In the genomic region with DNA sequence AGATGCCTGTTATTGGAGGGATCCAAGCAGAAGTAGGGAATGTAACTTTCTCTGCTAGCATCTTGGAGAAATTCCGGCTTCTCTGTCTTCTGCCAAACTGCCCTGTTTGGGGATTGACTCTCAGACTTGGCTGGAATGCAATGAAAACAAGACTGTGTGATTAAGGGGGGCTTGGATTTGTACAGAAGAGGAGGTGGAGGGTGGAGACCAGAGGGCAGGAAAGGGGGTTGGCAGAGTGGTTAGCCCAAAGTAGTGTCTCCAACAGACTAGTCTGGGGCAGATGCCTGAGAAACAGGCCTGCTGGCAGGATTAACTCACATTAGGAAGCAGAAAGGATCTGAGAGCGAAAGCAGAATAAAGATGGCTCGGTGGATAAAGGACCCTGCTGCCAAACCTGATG, we compare ENCODE assay signal across 13 mouse cellular contexts. TPM values are rescaled to one million over a fixed set of nuclear protein-coding genes. Genes with fewer than 3 reads are reported as not detected.
DNase-seq lines count a peak whose midpoint lies in the region; ATAC-seq and TF ChIP-seq lines count a peak whose summit lies in the region.
"Had no signal": no experiment of that assay in that cellular context is flagged by ENCODE, and none has a peak within 500 bp of the region (broad histone marks: within the 10 kb centered on the region; RNA-seq: fewer than 3 reads in every experiment).

No protein-coding gene starts in this region.

- intact Hi-C loops in heart, postnatal 10 days (cut with DNase I) = no loop called here
- intact Hi-C loops in left cerebral cortex, postnatal 36 days (cut with DNase I) = no loop called here

- H3K4me2 ChIP-seq in embryonic facial prominence, embryonic 12.5 days (replicated peaks) = 0 out of 2 replicates have a peak overlapping the region, but pooled peaks have one; percentile 76
- H3K4me2 ChIP-seq in forebrain, embryonic 11.5 days (ENCODE audit: low read depth, low read length, severe bottlenecking) = no peak overlapping the region
- H3K4me2 ChIP-seq: liver, embryonic 11.5 days had no signal

- no peak overlapping the region for H3K27ac ChIP-seq in kidney, adult 2 months (ENCODE audit: insufficient read depth, low read depth, low read length)
- 0 out of 2 replicates have a peak overlapping the region, but pooled peaks have one; percentile 31 for H3K27ac ChIP-seq in embryonic facial prominence, embryonic 12.5 days
- no peak overlapping the region for H3K27ac ChIP-seq in hindbrain, embryonic 10.5 days
- H3K27ac ChIP-seq in forebrain, embryonic 11.5 days (ENCODE audit: low read depth, low read length) = no peak overlapping the region

- no peaks in the 10 kb centered on the region for H3K27me3 ChIP-seq in kidney, adult 2 months (replicated peaks; ENCODE audit: control insufficient read depth, insufficient read depth, low read length)
- H3K27me3 ChIP-seq in embryonic facial prominence, embryonic 12.5 days = no peaks in the 10 kb centered on the region
- no peaks in the 10 kb centered on the region for H3K27me3 ChIP-seq in hindbrain, embryonic 10.5 days (ENCODE audit: insufficient read depth, poor library complexity, severe bottlenecking)
- no peaks in the 10 kb centered on the region for H3K27me3 ChIP-seq in forebrain, embryonic 11.5 days (ENCODE audit: control insufficient read depth, insufficient read depth, low read length)
- H3K27me3 ChIP-seq: CH12.LX had no signal

- ATAC-seq in embryonic facial prominence, embryonic 12.5 days (ENCODE audit: insufficient number of reproducible peaks, insufficient read depth, low FRiP score, low TSS enrichment) = no peak
- no peak for ATAC-seq in forebrain, embryonic 11.5 days (replicated peaks; ENCODE audit: low FRiP score)

- H3K36me3 ChIP-seq in kidney, adult 2 months (ENCODE audit: control insufficient read depth, insufficient read depth, low read length) = no peaks in the 10 kb centered on the region
- H3K36me3 ChIP-seq in embryonic facial prominence, embryonic 12.5 days = peaks cover 36% of the 10 kb centered on the region
- H3K36me3 ChIP-seq in hindbrain, embryonic 10.5 days = peaks cover 36% of the 10 kb centered on the region
- no peaks in the 10 kb centered on the region; the same call in 1 of the 2 replicates for H3K36me3 ChIP-seq in forebrain, embryonic 11.5 days (ENCODE audit: control insufficient read depth, insufficient read depth, low read length)

- no peak overlapping the region for H3K4me3 ChIP-seq in kidney, adult 2 months (ENCODE audit: insufficient read depth, low read depth, low read length)
- H3K4me3 ChIP-seq in embryonic facial prominence, embryonic 12.5 days = no peak overlapping the region; the same call in 1 of the 2 replicates
- no peak overlapping the region for H3K4me3 ChIP-seq in hindbrain, embryonic 10.5 days
- no peak overlapping the region for H3K4me3 ChIP-seq in forebrain, embryonic 11.5 days (ENCODE audit: low read depth, low read length)
- H3K4me3 ChIP-seq: myocyte had no signal

- no peaks in the 10 kb centered on the region for H3K9me3 ChIP-seq in embryonic facial prominence, embryonic 12.5 days
- H3K9me3 ChIP-seq in hindbrain, embryonic 10.5 days = no peaks in the 10 kb centered on the region
- H3K9me3 ChIP-seq in forebrain, embryonic 11.5 days (ENCODE audit: control insufficient read depth, low read length) = no peaks in the 10 kb centered on the region

- H3K4me1 ChIP-seq in kidney, adult 2 months (ENCODE audit: control insufficient read depth, insufficient read depth, low read length) = no peaks in the 10 kb centered on the region
- peaks cover 19% of the 10 kb centered on the region for H3K4me1 ChIP-seq in embryonic facial prominence, embryonic 12.5 days
- H3K4me1 ChIP-seq in hindbrain, embryonic 10.5 days (replicated peaks) = peaks cover 30% of the 10 kb centered on the region
- peaks cover 9% of the 10 kb centered on the region; the same call in 1 of the 2 replicates for H3K4me1 ChIP-seq in forebrain, embryonic 11.5 days (replicated peaks; ENCODE audit: control insufficient read depth, insufficient read depth, low read length)

- peak; percentile 47 for DNase-seq in kidney, adult 2 months
- DNase-seq in kidney, postnatal 10 days = no peak
- DNase-seq in heart, postnatal 10 days = peak; percentile 59 to 64
- peak; percentile 71 for DNase-seq in lung, postnatal 25 days (ENCODE audit: low spot score)
- no peak for DNase-seq in hindbrain, embryonic 10.5 days (ENCODE audit: low spot score)
- DNase-seq in forebrain, embryonic 11.5 days (ENCODE audit: low spot score) = no peak
- no peak for DNase-seq in left cerebral cortex, postnatal 36 days (ENCODE audit: low spot score in 2 of 2)
- DNase-seq: adrenal gland, adult 2 months; spleen, adult 18-20 months had no signal

- TF ChIP-seq POLR2A in kidney, adult 2 months (IDR thresholded peaks at IDR 0.05; ENCODE audit: low read depth, low read length) = no peak

- no peak overlapping the region for H3K9ac ChIP-seq in embryonic facial prominence, embryonic 12.5 days
- H3K9ac ChIP-seq in forebrain, embryonic 11.5 days (ENCODE audit: low read length) = no peak overlapping the region

- 66% methylated on average over 3 of the region's 3 CpGs for WGBS in kidney, adult 2 months
- 71% methylated on average over 3 of the region's 3 CpGs for WGBS in embryonic facial prominence, embryonic 12.5 days
- 81% methylated on average over 3 of the region's 3 CpGs for WGBS in hindbrain, embryonic 10.5 days
- WGBS in forebrain, embryonic 11.5 days = 58% methylated on average over 3 of the region's 3 CpGs

- TF ChIP-seq CTCF in kidney, adult 2 months (conservative IDR thresholded peaks at IDR 0.05; ENCODE audit: insufficient read depth, insufficient read length, low read depth, low read length) = no peak

RNA-seq across cellular contexts. Expression of a gene that starts 2.5 kb away (rescaled TPM):
- 31.4 and 37.9 TPM in 2 replicates for polyA plus RNA-seq in kidney, adult 2 months (2012; rRNA removed)
- polyA plus RNA-seq in embryonic facial prominence, embryonic 12.5 days (2016; fragmentation: Nextera tagmentation; extraction: Ambion mirVana) = 93.7 and 112 TPM in 2 replicates
- total RNA-seq in heart, postnatal 10 days (2021) = 10 to 100 TPM; 37.3 to 37.4 TPM
- polyA plus RNA-seq in hindbrain, embryonic 10.5 days (2016; fragmentation: Nextera tagmentation; extraction: Ambion mirVana) = 40.5 and 42.4 TPM in 2 replicates
- polyA plus RNA-seq in forebrain, embryonic 11.5 days (2014; fragmentation: Nextera tagmentation; extraction: Ambion mirVana) = 51.2 and 54.7 TPM in 2 replicates
- total RNA-seq in left cerebral cortex, postnatal 36 days (2021) = 10 to 100 TPM; 19.9 to 36.9 TPM

RNA-seq across cellular contexts. Expression of a gene that starts 29.0 kb away (rescaled TPM):
- polyA plus RNA-seq in kidney, adult 2 months (2012; rRNA removed) = 1.5 and 2.7 TPM in 2 replicates
- 3.5 and 3.6 TPM in 2 replicates for polyA plus RNA-seq in embryonic facial prominence, embryonic 12.5 days (2016; fragmentation: Nextera tagmentation; extraction: Ambion mirVana)
- total RNA-seq in heart, postnatal 10 days (2021) = 1 to 10 TPM; 1.3 to 2.2 TPM
- polyA plus RNA-seq in hindbrain, embryonic 10.5 days (2016; fragmentation: Nextera tagmentation; extraction: Ambion mirVana) = 2.8 and 3.7 TPM in 2 replicates
- 1.5 and 2.2 TPM in 2 replicates for polyA plus RNA-seq in forebrain, embryonic 11.5 days (2014; fragmentation: Nextera tagmentation; extraction: Ambion mirVana)
- 1 to 10 TPM; 1.8 to 2.5 TPM for total RNA-seq in left cerebral cortex, postnatal 36 days (2021)
- polyA plus RNA-seq: myocyte had no signal

Comparison
In these comparisons a context has a peak if more than half of its experiments do, and no peak if none do; other contexts are left out.
1. DNase-seq: peak in kidney, adult 2 months (single experiment), heart, postnatal 10 days (2 of 2) and lung, postnatal 25 days (single experiment); none in kidney, postnatal 10 days (single experiment), hindbrain, embryonic 10.5 days (single experiment), forebrain, embryonic 11.5 days (single experiment) and left cerebral cortex, postnatal 36 days (0 of 2).